Mouse (Mus musculus): Measurements from ENCODE around the gene 6030452D12Rik.

GRCm38 (mm10) chr8:106521845-106522244 lies 21.5 kb downstream of the 6030452D12Rik start:
- TF ChIP-seq POLR2A (IDR thresholded peaks at IDR 0.05; ENCODE audit: extremely low read depth, insufficient read depth, low read length) (no peak), CTCF (IDR thresholded peaks at IDR 0.05; ENCODE audit: extremely low read depth, insufficient read depth, low read length) (no peak)
